Mouse (Mus musculus) forebrain, embryonic 10.5 days (tissue): ENCODE data around the gene Dcps. TPM values are rescaled to one million over a fixed set of nuclear protein-coding genes. Genes with fewer than 3 reads are reported as not detected.

Experiments used
- DNase-seq: peaks from one replicate; pipeline ENCODE4 v3.0.0-alpha.2; 2017; ENCODE audit warnings: low spot score; ENCODE audit errors: extremely low spot score
- H3K27ac ChIP-seq: fragments of 300-500 bp; sonication (generic); 2 replicates; pipeline ENCODE4 v1.5.1; 2016; ENCODE audit warnings: mild to moderate bottlenecking
- H3K27me3 ChIP-seq: fragments of 300-500 bp; sonication (generic); 2 replicates; pipeline ENCODE4 v1.6.1; 2016; ENCODE audit warnings: mild to moderate bottlenecking; ENCODE audit not compliant: poor library complexity, severe bottlenecking
- H3K36me3 ChIP-seq: fragments of 300-500 bp; sonication (generic); replicated peaks from 2 replicates; pipeline ENCODE4 v1.6.1; 2016; ENCODE audit warnings: mild to moderate bottlenecking, moderate library complexity
- H3K4me1 ChIP-seq: fragments of 300-500 bp; sonication (generic); 2 replicates; pipeline ENCODE4 v1.6.1; 2016
- H3K4me3 ChIP-seq: fragments of 300-500 bp; sonication (generic); 2 replicates; pipeline ENCODE4 v1.5.1; 2016; ENCODE audit warnings: mild to moderate bottlenecking, moderate library complexity
- H3K9me3 ChIP-seq: fragments of 300-500 bp; sonication (generic); 2 replicates; pipeline ENCODE4 v1.6.1; 2016; ENCODE audit warnings: mild to moderate bottlenecking, moderate library complexity
- WGBS: fragments of 180-500 bp; shearing (Covaris S2); methylation state at CpG from one replicate; pipeline ENCODE4 v1.1.7; 2016; 5-methylcytosine and 5-hydroxymethylcytosine counted together
- polyA plus RNA-seq: library from polyadenylated mRNA; unstranded; fragments of >200 nt; fragmentation: Nextera tagmentation; extraction: Ambion mirVana; gene quantifications from 2 replicates; pipeline ENCODE4 v1.2.1, GENCODE M21; 2016

Gene Dcps
- polyA plus RNA-seq, 1 experiment from 2014 or later: 113 TPM

GRCm38 (mm10) chr9:35198351-35198750 is 22.5 kb upstream of the Dcps start:
- H3K9me3 ChIP-seq: no peaks in the 10 kb centered on the region
- DNase-seq: no peak
- H3K4me3 ChIP-seq: no peak overlapping the region
- 90% methylated on average over 10 of the region's 10 CpGs for WGBS
- H3K36me3 ChIP-seq: no peaks in the 10 kb centered on the region
- no peak overlapping the region for H3K27ac ChIP-seq
- peaks cover 25% of the 10 kb centered on the region for H3K4me1 ChIP-seq
- H3K27me3 ChIP-seq: no peaks in the 10 kb centered on the region

- DNase-seq: no peak
Measured at GRCm38 (mm10) chr9:35197625-35198024, 21.8 kb upstream of the Dcps start.

GRCm38 (mm10) chr9:35194048-35194447 is 18.2 kb upstream of the Dcps start:
- Histone ChIP-seq H3K27me3 (no peaks in the 10 kb centered on the region), H3K36me3 (peaks cover 24% of the 10 kb centered on the region), H3K9me3 (no peaks in the 10 kb centered on the region), H3K4me3 (no peak overlapping the region), H3K27ac (no peak overlapping the region), H3K4me1 (peaks cover 8% of the 10 kb centered on the region)
- WGBS: 95% methylated on average over 3 of the region's 3 CpGs
- no peak for DNase-seq

More at GRCm38 (mm10) chr9:35197625-35198024, 21.8 kb upstream of the Dcps start:
- Histone ChIP-seq H3K27ac (no peak overlapping the region), H3K27me3 (no peaks in the 10 kb centered on the region), H3K9me3 (no peaks in the 10 kb centered on the region), H3K4me1 (peaks cover 25% of the 10 kb centered on the region), H3K36me3 (no peaks in the 10 kb centered on the region), H3K4me3 (no peak overlapping the region)
- WGBS: 91% methylated on average over 3 of the region's 3 CpGs

- Histone ChIP-seq H3K9me3 (no peaks in the 10 kb centered on the region), H3K4me3 (no peak overlapping the region), H3K27ac (no peak overlapping the region), H3K36me3 (peaks cover 34% of the 10 kb centered on the region), H3K4me1 (no peaks in the 10 kb centered on the region), H3K27me3 (no peaks in the 10 kb centered on the region)
- WGBS: 77% methylated on average over 11 of the region's 11 CpGs
- no peak for DNase-seq
Measured at GRCm38 (mm10) chr9:35192983-35193542, 17.2 kb upstream of the Dcps start.

GRCm38 (mm10) chr9:35188700-35189099 is 12.8 kb upstream of the Dcps start:
- no peak for DNase-seq
- Histone ChIP-seq H3K9me3 (no peaks in the 10 kb centered on the region), H3K27me3 (no peaks in the 10 kb centered on the region), H3K27ac (no peak overlapping the region), H3K4me1 (no peaks in the 10 kb centered on the region), H3K36me3 (peaks cover 51% of the 10 kb centered on the region), H3K4me3 (no peak overlapping the region)
- 76% methylated on average over 22 of the region's 22 CpGs for WGBS

- no peaks in the 10 kb centered on the region for H3K27me3 ChIP-seq
- H3K4me1 ChIP-seq: no peaks in the 10 kb centered on the region
- H3K9me3 ChIP-seq: no peaks in the 10 kb centered on the region
- WGBS: 93% methylated on average over 10 of the region's 10 CpGs
- no peak for DNase-seq
- peaks cover 51% of the 10 kb centered on the region for H3K36me3 ChIP-seq
- no peak overlapping the region for H3K4me3 ChIP-seq
- H3K27ac ChIP-seq: no peak overlapping the region
Measured at GRCm38 (mm10) chr9:35187351-35187903, 11.6 kb upstream of the Dcps start.

- no peaks in the 10 kb centered on the region for H3K4me1 ChIP-seq
- no peaks in the 10 kb centered on the region for H3K27me3 ChIP-seq
- H3K27ac ChIP-seq: no peak overlapping the region
- H3K36me3 ChIP-seq: peaks cover 49% of the 10 kb centered on the region
- 91% methylated on average over 4 of the region's 4 CpGs for WGBS
- no peak for DNase-seq
- H3K4me3 ChIP-seq: no peak overlapping the region
- H3K9me3 ChIP-seq: no peaks in the 10 kb centered on the region
Measured at GRCm38 (mm10) chr9:35186430-35186829, 10.6 kb upstream of the Dcps start.

- 70% methylated on average over 5 of the region's 5 CpGs for WGBS
- no peaks in the 10 kb centered on the region for H3K4me1 ChIP-seq
- no peak overlapping the region for H3K4me3 ChIP-seq
- H3K9me3 ChIP-seq: no peaks in the 10 kb centered on the region
- H3K36me3 ChIP-seq: peaks cover 20% of the 10 kb centered on the region
- H3K27ac ChIP-seq: no peak overlapping the region
- H3K27me3 ChIP-seq: no peaks in the 10 kb centered on the region
- no peak for DNase-seq
Measured at GRCm38 (mm10) chr9:35183359-35183758, 7.5 kb upstream of the Dcps start.

- Histone ChIP-seq H3K4me3 (no peak overlapping the region), H3K36me3 (peaks cover 15% of the 10 kb centered on the region), H3K9me3 (no peaks in the 10 kb centered on the region), H3K27ac (no peak overlapping the region), H3K4me1 (no peaks in the 10 kb centered on the region), H3K27me3 (no peaks in the 10 kb centered on the region)
- DNase-seq: no peak
- 87% methylated on average over 2 of the region's 2 CpGs for WGBS
Measured at GRCm38 (mm10) chr9:35182832-35183231, 7.0 kb upstream of the Dcps start.

GRCm38 (mm10) chr9:35176124-35176659 is 331 bp upstream of the Dcps start:
- Histone ChIP-seq H3K36me3 (0 out of 2 replicates have a peak, but pooled peaks cover under 1% of the 10 kb centered on the region), H3K4me3 (peak overlapping the region; percentile 75), H3K27me3 (no peaks in the 10 kb centered on the region), H3K4me1 (peaks cover 20% of the 10 kb centered on the region), H3K9me3 (no peaks in the 10 kb centered on the region), H3K27ac (peak overlapping the region; percentile 93)
- DNase-seq: no peak
- 51% methylated on average over 14 of the region's 14 CpGs for WGBS

GRCm38 (mm10) chr9:35173331-35173730 is 2.5 kb downstream of the Dcps start:
- Histone ChIP-seq H3K36me3 (peaks cover 27% of the 10 kb centered on the region), H3K9me3 (no peaks in the 10 kb centered on the region), H3K27me3 (no peaks in the 10 kb centered on the region), H3K4me3 (no peak overlapping the region), H3K27ac (no peak overlapping the region), H3K4me1 (peaks cover 20% of the 10 kb centered on the region)
- WGBS: 92% methylated on average over 1 of the region's 1 CpGs
- no peak for DNase-seq

GRCm38 (mm10) chr9:35170071-35170470 is 5.8 kb downstream of the Dcps start:
- no peaks in the 10 kb centered on the region for H3K9me3 ChIP-seq
- peaks cover 34% of the 10 kb centered on the region for H3K4me1 ChIP-seq
- H3K4me3 ChIP-seq: no peak overlapping the region
- 92% methylated on average over 7 of the region's 7 CpGs for WGBS
- H3K27me3 ChIP-seq: no peaks in the 10 kb centered on the region
- no peak overlapping the region for H3K27ac ChIP-seq
- H3K36me3 ChIP-seq: peaks cover 33% of the 10 kb centered on the region
- no peak for DNase-seq

- peaks cover 23% of the 10 kb centered on the region for H3K4me1 ChIP-seq
- H3K27ac ChIP-seq: peak overlapping the region; percentile 76
- WGBS: 13% methylated on average over 9 of the region's 9 CpGs
- H3K9me3 ChIP-seq: no peaks in the 10 kb centered on the region
- peak; percentile 19 for DNase-seq
- H3K36me3 ChIP-seq: peaks cover 47% of the 10 kb centered on the region
- H3K27me3 ChIP-seq: no peaks in the 10 kb centered on the region
- no peak overlapping the region for H3K4me3 ChIP-seq
Measured at GRCm38 (mm10) chr9:35166798-35167635, 8.8 kb downstream of the Dcps start.
